Mouse (Mus musculus): ENCODE data around the gene Dennd4c. TPM values are rescaled to one million over a fixed set of nuclear protein-coding genes. Genes with fewer than 3 reads are reported as not detected.

The Dennd4c gene
- polyA plus RNA-seq (2012; rRNA removed; ENCODE audit: low replicate concordance) = 6.5 and 15.2 TPM in 2 replicates

GRCm38 (mm10) chr4:86748336-86749291 is at the start of gene Dennd4c:
Gene Dennd4c, plus strand, starts transcription at chr4:86748555.

GRCm38 (mm10) chr4:86857113-86858069 is 109.0 kb downstream of the Dennd4c start, which contains the start of gene Rps6:
Gene Rps6, minus strand, starts transcription at chr4:86857412.

GRCm38 (mm10) chr4:86874146-86874847 is 125.9 kb downstream of the Dennd4c start, which contains the start of gene Acer2:
Gene Acer2, plus strand, starts transcription at chr4:86874396.

Other genes starting within 250 kb of the Dennd4c start
- gene Saxo1, start 190.2 kb upstream of the Dennd4c start, polyA plus RNA-seq (2012; rRNA removed; ENCODE audit: low replicate concordance) = 0.09 TPM in 1 of 2 replicates, not detected in the other
- 59.9 and 68.8 TPM in 2 replicates for gene Rraga, start 172.9 kb upstream of the Dennd4c start, polyA plus RNA-seq (2012; rRNA removed; ENCODE audit: low replicate concordance)
- 1.5 and 8.8 TPM in 2 replicates for gene Haus6, start 136.5 kb upstream of the Dennd4c start, polyA plus RNA-seq (2012; rRNA removed; ENCODE audit: low replicate concordance)
- 437 and 883 TPM in 2 replicates for gene Plin2, start 78.5 kb upstream of the Dennd4c start, polyA plus RNA-seq (2012; rRNA removed; ENCODE audit: low replicate concordance)
- 370 and 825 TPM in 2 replicates for gene Rps6, start 108.9 kb downstream of the Dennd4c start, polyA plus RNA-seq (2012; rRNA removed; ENCODE audit: low replicate concordance)
- gene Acer2, start 125.8 kb downstream of the Dennd4c start, polyA plus RNA-seq (2012; rRNA removed; ENCODE audit: low replicate concordance) = 19.9 and 35.1 TPM in 2 replicates